Comparison of ENCODE assay signal across 23 mouse cellular contexts in the genomic region with DNA sequence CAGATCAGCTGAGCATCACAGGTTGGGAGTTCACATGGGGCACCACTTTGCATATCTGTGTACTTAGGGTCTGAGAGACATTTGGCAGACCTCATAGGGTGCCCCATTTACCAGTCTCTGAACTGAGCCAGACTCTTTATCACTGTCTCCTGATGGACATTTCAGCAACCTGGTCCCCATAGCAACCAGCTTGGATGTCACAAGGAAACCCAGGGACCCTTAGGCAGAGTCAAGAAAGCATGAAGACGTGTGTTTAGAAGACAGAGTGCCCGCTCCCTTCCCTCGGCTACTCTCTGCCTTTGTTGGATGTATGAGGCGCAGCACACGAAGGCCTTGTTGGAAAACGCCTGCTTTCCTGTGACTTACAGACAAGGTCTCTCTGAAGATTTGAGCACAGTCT. TPM values are rescaled to one million over a fixed set of nuclear protein-coding genes. Genes with fewer than 3 reads are reported as not detected.
DNase-seq lines count a peak whose midpoint lies in the region; ATAC-seq and TF ChIP-seq lines count a peak whose summit lies in the region.
"Had no signal": no experiment of that assay in that cellular context is flagged by ENCODE, and none has a peak within 500 bp of the region (broad histone marks: within the 10 kb centered on the region; RNA-seq: fewer than 3 reads in every experiment).

No protein-coding gene starts in this region.

- H3K4me3 ChIP-seq in gastrocnemius, adult 2 months: no peak overlapping the region
- no peak overlapping the region for H3K4me3 ChIP-seq in layer of hippocampus, adult 2 months
- H3K4me3 ChIP-seq in hindbrain, postnatal 0 days (ENCODE audit: low read length): no peak overlapping the region
- H3K4me3 ChIP-seq in midbrain, postnatal 0 days (ENCODE audit: low read depth, low read length): no peak overlapping the region
- H3K4me3 ChIP-seq: intestine, embryonic 15.5 days; liver, embryonic 12.5 days; myocyte; neural tube, embryonic 13.5 days had no signal

- no peak for ATAC-seq in hindbrain, postnatal 0 days
- 0 out of 2 replicates have a peak, but pooled peaks have one; percentile 20 for ATAC-seq in midbrain, postnatal 0 days (ENCODE audit: low FRiP score)
- ATAC-seq: CD4-positive, CD25-positive, alpha-beta regulatory T cell, adult 4 months; intestine, embryonic 15.5 days; liver, embryonic 12.5 days; liver, postnatal 0 days; lung, postnatal 0 days had no signal

- 39% methylated on average over 6 of the region's 6 CpGs for WGBS in hindbrain, postnatal 0 days
- WGBS in midbrain, postnatal 0 days: 58% methylated on average over 6 of the region's 6 CpGs

- no peak for TF ChIP-seq CTCF in gastrocnemius, adult 2 months (IDR thresholded peaks at IDR 0.05)
- TF ChIP-seq CTCF in layer of hippocampus, adult 2 months (conservative IDR thresholded peaks at IDR 0.05): no peak
- TF ChIP-seq CTCF in hindbrain, postnatal 0 days (IDR thresholded peaks at IDR 0.05; ENCODE audit: low read depth): no peak
- TF ChIP-seq CTCF in midbrain, postnatal 0 days (IDR thresholded peaks at IDR 0.05): no peak

- peaks cover 17% of the 10 kb centered on the region for H3K4me1 ChIP-seq in hindbrain, postnatal 0 days (ENCODE audit: insufficient read depth, low read length)
- peaks cover 4% of the 10 kb centered on the region; the same call in 1 of the 2 replicates for H3K4me1 ChIP-seq in midbrain, postnatal 0 days (ENCODE audit: insufficient read depth, low read length)

- no peak for DNase-seq in gastrocnemius, adult 2 months
- no peak for DNase-seq in gastrocnemius, postnatal 4 days (ENCODE audit: low spot score in 2 of 2)
- DNase-seq in layer of hippocampus, adult 2 months (ENCODE audit: low spot score in 2 of 2): no peak
- no peak for DNase-seq in layer of hippocampus, postnatal 36 days
- peak; percentile 39 for DNase-seq in hindbrain, postnatal 0 days (ENCODE audit: low spot score)
- DNase-seq in midbrain, postnatal 0 days (ENCODE audit: low spot score): peak; percentile 34
- no peak for DNase-seq in adrenal gland, postnatal 10 days
- no peak for DNase-seq in adrenal gland, postnatal 14 days
- DNase-seq: cerebellum, adult 8-10 months; cerebellum, postnatal 36 days; gastrocnemius, postnatal 10 days; kidney, adult 2 months; kidney, postnatal 36 days; left cerebral cortex, postnatal 4 days; liver, postnatal 0 days; thymus, postnatal 4 days had no signal

- H3K36me3 ChIP-seq in hindbrain, postnatal 0 days (ENCODE audit: insufficient read depth, low read length): no peaks in the 10 kb centered on the region
- H3K36me3 ChIP-seq in midbrain, postnatal 0 days (ENCODE audit: insufficient read depth, low read length): no peaks in the 10 kb centered on the region
- H3K36me3 ChIP-seq: intestine, embryonic 15.5 days; liver, embryonic 12.5 days; neural tube, embryonic 13.5 days had no signal

- no peaks in the 10 kb centered on the region for H3K9me3 ChIP-seq in hindbrain, postnatal 0 days (ENCODE audit: low read length)
- H3K9me3 ChIP-seq in midbrain, postnatal 0 days (ENCODE audit: low read length): no peaks in the 10 kb centered on the region
- H3K9me3 ChIP-seq: intestine, embryonic 15.5 days; liver, embryonic 12.5 days; neural tube, embryonic 13.5 days had no signal

- intact Hi-C loops in gastrocnemius, adult 2 months (cut with DNase I): no loop called here

- H3K27me3 ChIP-seq in hindbrain, postnatal 0 days (ENCODE audit: insufficient read depth, low read length): no peaks in the 10 kb centered on the region
- H3K27me3 ChIP-seq in midbrain, postnatal 0 days (ENCODE audit: insufficient read depth, low read length): no peaks in the 10 kb centered on the region
- H3K27me3 ChIP-seq: intestine, embryonic 15.5 days; neural tube, embryonic 13.5 days had no signal

- H3K9ac ChIP-seq in hindbrain, postnatal 0 days (replicated peaks; ENCODE audit: low read length): no peak overlapping the region
- no peak overlapping the region; the same call in 1 of the 2 replicates for H3K9ac ChIP-seq in midbrain, postnatal 0 days (replicated peaks; ENCODE audit: low read length, poor library complexity, severe bottlenecking)
- H3K9ac ChIP-seq: intestine, embryonic 15.5 days; liver, embryonic 12.5 days; liver, postnatal 0 days; neural tube, embryonic 13.5 days had no signal

- H3K4me2 ChIP-seq in hindbrain, postnatal 0 days (ENCODE audit: low read depth, low read length): no peak overlapping the region
- H3K4me2 ChIP-seq in midbrain, postnatal 0 days (ENCODE audit: low read depth, low read length, poor library complexity, severe bottlenecking): no peak overlapping the region
- H3K4me2 ChIP-seq: heart, embryonic 11.5 days; intestine, embryonic 15.5 days; liver, embryonic 12.5 days; neural tube, embryonic 13.5 days had no signal

- peak overlapping the region; percentile 51 for H3K27ac ChIP-seq in gastrocnemius, adult 2 months
- peak overlapping the region; percentile 69; the same call in 1 of the 2 replicates for H3K27ac ChIP-seq in layer of hippocampus, adult 2 months
- 0 out of 2 replicates have a peak overlapping the region, but pooled peaks have one; percentile 7 for H3K27ac ChIP-seq in hindbrain, postnatal 0 days
- 0 out of 2 replicates have a peak overlapping the region, but pooled peaks have one; percentile 55 for H3K27ac ChIP-seq in midbrain, postnatal 0 days (ENCODE audit: low read depth, low read length)
- H3K27ac ChIP-seq: intestine, embryonic 15.5 days; liver, embryonic 12.5 days; neural tube, embryonic 13.5 days had no signal

RNA-seq across cellular contexts. Expression of gene Trp53i11, which starts 21.1 kb away (rescaled TPM):
- total RNA-seq in gastrocnemius, adult 2 months (2021): 1 to 10 TPM; 3.4 to 6.1 TPM
- 10 to 100 TPM; 39.8 to 40.1 TPM for total RNA-seq in gastrocnemius, postnatal 4 days (2021)
- total RNA-seq in layer of hippocampus, adult 2 months (2021): 10 to 100 TPM; 87.6 to 89.0 TPM
- 10 to 100 TPM; 79.8 to 83.2 TPM for total RNA-seq in layer of hippocampus, postnatal 36 days (2021)
- 150 and 176 TPM in 2 replicates for total RNA-seq in hindbrain, postnatal 0 days (2014; rRNA removed)
- 49.6 and 66.7 TPM in 2 replicates for polyA plus RNA-seq in hindbrain, postnatal 0 days (2015; fragmentation: Nextera tagmentation; extraction: Ambion mirVana)
- 111 and 124 TPM in 2 replicates for total RNA-seq in midbrain, postnatal 0 days (2014; rRNA removed)
- 74.7 and 76.0 TPM in 2 replicates for polyA plus RNA-seq in midbrain, postnatal 0 days (2015; fragmentation: Nextera tagmentation; extraction: Ambion mirVana)
- total RNA-seq in adrenal gland, postnatal 10 days (2021): 10 to 100 TPM; 87.9 to 89.8 TPM
- total RNA-seq in adrenal gland, postnatal 14 days (2021): 70.9 and 86.9 TPM in 2 replicates

Comparison
In these comparisons a context has a peak if more than half of its experiments do, and no peak if none do; other contexts are left out.
1. RNA of gene Trp53i11, which starts 21.1 kb away (total RNA-seq): 150 to 176 TPM in hindbrain, postnatal 0 days, 111 to 124 TPM in midbrain, postnatal 0 days, 87.9 to 89.8 TPM in adrenal gland, postnatal 10 days, 87.6 to 89.0 TPM in layer of hippocampus, adult 2 months, 79.8 to 83.2 TPM in layer of hippocampus, postnatal 36 days, 70.9 to 86.9 TPM in adrenal gland, postnatal 14 days and 39.8 to 40.1 TPM in gastrocnemius, postnatal 4 days; 3.4 to 6.1 TPM in gastrocnemius, adult 2 months; every median in the first group is over 4 times any median in the second.
2. DNase-seq: peak in hindbrain, postnatal 0 days (single experiment) and midbrain, postnatal 0 days (single experiment); none in gastrocnemius, adult 2 months (single experiment), gastrocnemius, postnatal 4 days (0 of 2), layer of hippocampus, adult 2 months (0 of 2), layer of hippocampus, postnatal 36 days (0 of 2), adrenal gland, postnatal 10 days (single experiment) and adrenal gland, postnatal 14 days (single experiment).
3. H3K27ac ChIP-seq: peak in every context shown above with its lines; median percentile 69 in layer of hippocampus, adult 2 months; 55 in midbrain, postnatal 0 days; 51 in gastrocnemius, adult 2 months; 7 in hindbrain, postnatal 0 days.